Mouse (Mus musculus): ENCODE data around the gene Cacna2d2. TPM values are rescaled to one million over a fixed set of nuclear protein-coding genes. Genes with fewer than 3 reads are reported as not detected.

Gene Cacna2d2
- polyA plus RNA-seq (2021; fragmentation: Nextera tagmentation): 3.9 and 5.6 TPM in 2 replicates
- long read RNA-seq, experiment 1, partial matches to known transcripts: 3 of 6 reads
- long read RNA-seq, experiment 1, other reads (novel, unspliced or antisense): 3 of 6 reads
- long read RNA-seq, experiment 2, partial matches to known transcripts: 0 of 6 reads
- long read RNA-seq, experiment 2, other reads (novel, unspliced or antisense): 6 of 6 reads

GRCm38 (mm10) chr9:107399491-107399971 lies at the start of gene Cacna2d2:
Cacna2d2 (plus strand) TSS chr9:107399612.

DNA sequence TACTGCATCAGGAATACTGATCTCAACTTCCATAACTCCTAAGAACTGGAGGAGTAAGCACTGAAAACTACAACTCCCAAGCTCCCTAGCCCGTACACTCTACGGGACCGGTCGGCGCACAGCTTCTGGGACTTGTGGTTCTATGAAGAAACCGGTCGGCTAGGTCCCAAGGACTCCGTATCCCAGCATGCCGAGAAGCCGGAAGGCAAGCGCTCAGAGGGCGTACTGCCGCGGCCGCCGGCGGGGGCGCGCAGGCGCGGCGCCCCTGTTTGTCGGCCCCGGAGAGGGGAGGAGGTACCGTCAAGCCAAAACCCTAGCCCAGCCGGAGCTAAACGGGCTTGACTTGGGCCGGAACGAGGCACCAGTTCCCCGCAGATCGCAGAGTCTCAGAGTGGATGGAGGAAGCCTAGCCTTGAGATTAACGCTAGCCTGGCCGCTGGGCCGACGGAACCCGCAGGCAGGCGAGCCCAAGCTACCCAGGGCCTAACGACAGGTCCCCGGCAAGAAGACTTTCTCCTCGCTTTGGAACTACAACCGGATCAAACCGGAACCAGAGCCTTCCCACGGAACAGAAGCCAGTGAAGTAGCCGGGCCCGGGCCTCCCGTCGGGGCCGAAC lies 134.5 kb downstream of the Cacna2d2 start, which contains the start of gene Tmem115:
Gene Tmem115, plus strand, starts transcription at position 155 of the 617 bp plus-strand sequence.

DNA sequence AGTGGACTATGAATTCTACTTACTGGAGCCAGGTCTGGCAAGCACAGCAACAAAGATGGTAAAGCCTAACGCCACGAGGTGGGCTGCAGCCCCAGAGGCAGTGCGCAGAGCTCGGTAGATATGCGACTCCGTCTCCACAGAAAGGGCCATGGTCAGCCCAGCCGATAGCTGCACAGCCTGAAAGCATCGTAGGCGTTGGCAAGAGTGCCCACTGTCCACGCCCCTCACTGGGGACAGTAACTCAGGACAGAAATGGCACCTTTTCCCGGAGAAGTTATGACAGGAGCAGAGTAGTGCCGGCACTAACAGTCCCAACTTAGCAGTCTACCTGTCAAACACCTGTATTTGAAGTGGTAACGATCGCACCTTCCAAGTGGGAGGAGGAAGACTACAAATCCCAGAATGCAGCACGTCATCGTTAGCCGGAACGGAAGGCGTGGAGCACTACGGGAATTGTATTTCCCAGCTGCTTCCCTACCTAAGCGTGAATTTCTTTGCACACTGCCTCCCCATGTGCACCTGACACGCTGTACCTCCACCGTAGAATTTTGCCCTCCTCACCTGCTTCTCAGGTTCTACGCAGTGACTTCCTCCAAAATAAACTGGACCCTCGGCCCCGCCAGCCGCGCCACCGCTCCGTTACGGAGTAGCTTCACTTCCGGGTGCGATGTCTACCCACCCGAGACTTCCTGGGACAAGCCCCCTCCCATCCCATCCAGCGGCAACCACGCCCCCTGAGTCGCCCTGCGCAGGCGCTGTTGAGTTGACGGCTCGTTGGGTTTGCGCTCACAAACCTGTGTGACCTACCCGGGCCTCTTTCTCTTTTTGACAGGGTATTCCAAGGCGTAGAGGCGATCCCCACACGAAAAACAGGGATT lies 142.3 kb downstream of the Cacna2d2 start, which contains the start of the genes Cyb561d2 and Nprl2:
Gene Cyb561d2, minus strand, starts transcription at position 720 of the 878 bp plus-strand sequence.
Gene Nprl2, plus strand, starts transcription at position 753 of the 878 bp plus-strand sequence.

DNA sequence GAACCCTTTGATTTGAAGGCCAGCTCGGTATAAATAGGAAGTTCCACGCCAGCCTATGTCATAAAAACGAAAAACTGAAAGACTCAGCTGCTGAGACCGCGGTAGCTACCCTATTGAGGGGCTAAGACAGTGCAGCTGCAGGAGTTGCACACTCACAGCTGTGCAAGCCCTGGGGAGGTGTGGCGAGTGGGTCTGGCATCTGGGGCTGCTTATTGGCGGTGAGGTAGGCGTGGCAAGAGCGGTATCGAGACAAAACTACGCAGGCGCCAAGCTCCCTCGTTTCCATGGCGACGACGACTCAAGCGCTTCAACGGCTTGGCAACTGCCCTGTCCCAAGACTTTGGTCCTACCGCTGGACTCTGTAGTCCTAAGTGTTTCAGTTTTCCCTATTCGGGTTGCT lies 147.6 kb downstream of the Cacna2d2 start, which contains the start of gene Zmynd10:
Gene Zmynd10, plus strand, starts transcription at position 273 of the 400 bp plus-strand sequence.

DNA sequence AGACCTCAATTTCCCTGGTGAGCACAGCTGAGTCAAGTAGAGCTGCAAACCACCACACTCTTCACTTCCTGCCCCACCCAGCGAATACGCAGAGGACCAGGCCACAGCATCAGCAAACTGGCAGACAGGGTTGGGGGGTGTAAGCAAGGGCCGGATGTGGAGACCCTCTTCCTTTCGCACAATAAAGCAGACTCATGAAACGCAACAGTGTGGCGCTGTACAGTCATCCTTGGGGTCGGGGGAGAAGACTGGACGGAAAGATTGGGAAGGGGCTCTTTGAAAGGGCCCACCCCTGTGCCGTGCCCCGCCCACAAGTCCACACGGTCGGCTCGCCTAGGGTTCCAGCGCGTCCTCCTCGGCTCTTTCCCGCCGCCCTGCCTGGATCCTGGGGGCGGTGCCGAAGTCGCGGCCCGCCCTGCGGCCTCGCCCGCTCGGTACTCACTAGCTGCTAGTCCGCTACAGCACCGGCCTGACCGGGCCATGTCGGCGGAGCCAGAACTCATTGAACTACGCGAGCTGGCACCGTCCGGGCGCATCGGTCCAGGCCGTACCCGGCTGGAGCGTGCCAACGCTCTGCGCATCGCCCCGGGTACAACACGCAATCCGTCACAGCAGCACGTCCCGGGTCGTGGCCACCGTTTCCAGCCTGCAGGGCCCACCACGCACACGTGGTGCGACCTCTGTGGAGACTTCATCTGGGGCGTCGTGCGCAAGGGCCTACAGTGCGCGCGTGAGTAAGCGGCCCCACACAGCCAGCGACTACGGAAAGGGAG lies 151.9 kb downstream of the Cacna2d2 start, which contains the start of gene Rassf1:
Gene Rassf1, plus strand, starts transcription at position 439 of the 773 bp plus-strand sequence.

DNA sequence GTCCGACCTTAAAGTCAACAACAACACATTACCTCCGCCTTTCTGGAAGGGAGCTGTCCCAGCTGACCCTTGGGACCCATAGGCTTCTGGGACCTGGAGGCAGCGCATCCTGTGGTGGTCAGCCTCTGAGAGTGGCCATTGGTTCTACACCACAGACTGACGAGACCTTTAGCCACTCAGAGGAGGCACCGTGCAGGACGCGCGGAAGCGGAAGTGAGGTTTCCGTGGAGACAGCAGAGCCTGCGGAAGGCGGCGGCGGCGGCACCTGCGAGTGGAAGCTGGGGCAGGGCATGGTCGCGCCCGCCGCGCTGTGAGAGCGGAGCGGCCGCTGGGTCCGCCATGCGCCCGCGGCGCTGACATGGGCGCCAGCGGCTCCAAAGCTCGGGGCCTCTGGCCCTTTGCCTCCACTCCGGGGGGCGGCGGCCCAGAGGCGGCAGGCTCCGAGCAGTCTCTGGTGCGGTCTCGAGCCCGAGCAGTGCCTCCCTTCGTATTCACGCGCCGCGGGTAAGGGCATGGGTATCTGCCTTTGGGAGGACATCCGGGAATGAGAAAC lies 163.7 kb downstream of the Cacna2d2 start, which contains the start of gene Tusc2:
Gene Tusc2, plus strand, starts transcription at position 227 of the 553 bp plus-strand sequence.

GRCm38 (mm10) chr9:107567702-107568319 lies 168.4 kb downstream of the Cacna2d2 start, which contains the start of gene Hyal2:
Hyal2 (plus strand) TSS chr9:107567945.

GRCm38 (mm10) chr9:107576357-107577107 lies 177.1 kb downstream of the Cacna2d2 start, which contains the start of gene Hyal1:
Hyal1 (plus strand) TSS chr9:107576927.

DNA sequence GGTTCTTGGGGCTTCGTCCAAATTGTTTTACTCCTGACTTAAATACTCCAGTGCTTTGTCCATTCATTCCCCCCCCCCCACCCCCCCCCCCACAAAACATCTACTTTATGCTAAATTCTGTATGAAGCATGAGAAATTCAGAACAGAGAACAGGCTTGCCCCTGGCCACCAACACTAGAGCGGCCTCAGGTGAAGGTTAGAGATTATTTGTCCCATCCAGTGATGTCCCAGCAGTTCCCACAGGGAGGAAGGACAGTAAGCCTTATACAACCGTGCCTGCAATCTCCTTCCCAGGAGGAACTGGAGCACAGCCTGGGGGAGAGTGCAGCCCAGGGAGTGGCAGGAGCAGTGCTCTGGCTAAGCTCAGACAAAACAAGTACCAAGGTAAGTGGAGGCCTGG lies 179.2 kb downstream of the Cacna2d2 start, which contains the start of gene Naa80:
Gene Naa80, plus strand, starts transcription at position 301 of the 400 bp plus-strand sequence.

Other genes with a start within 250 kb of the Cacna2d2 start
- gene Dock3, start 167.7 kb upstream of the Cacna2d2 start, polyA plus RNA-seq (2021; fragmentation: Nextera tagmentation): 18.3 and 129 TPM in 2 replicates
- gene Mapkapk3, start 109.7 kb upstream of the Cacna2d2 start, polyA plus RNA-seq (2021; fragmentation: Nextera tagmentation): 1.8 and 2.3 TPM in 2 replicates
- 5.4 and 7.4 TPM in 2 replicates for gene Cish, start 103.6 kb upstream of the Cacna2d2 start, polyA plus RNA-seq (2021; fragmentation: Nextera tagmentation)
- 10.7 and 14.4 TPM in 2 replicates for gene Hemk1, start 61.3 kb upstream of the Cacna2d2 start, polyA plus RNA-seq (2021; fragmentation: Nextera tagmentation)
- 1.4 and 1.5 TPM in 2 replicates for gene 6430571L13Rik, start 59.0 kb upstream of the Cacna2d2 start, polyA plus RNA-seq (2021; fragmentation: Nextera tagmentation)
- gene Tmem115, start 134.3 kb downstream of the Cacna2d2 start, polyA plus RNA-seq (2021; fragmentation: Nextera tagmentation): 38.4 and 40.4 TPM in 2 replicates
- gene Cyb561d2, start 142.6 kb downstream of the Cacna2d2 start, polyA plus RNA-seq (2021; fragmentation: Nextera tagmentation): 34.9 and 46.6 TPM in 2 replicates
- 62.2 and 70.1 TPM in 2 replicates for gene Nprl2, start 142.6 kb downstream of the Cacna2d2 start, polyA plus RNA-seq (2021; fragmentation: Nextera tagmentation)
- gene Zmynd10, start 147.7 kb downstream of the Cacna2d2 start, polyA plus RNA-seq (2021; fragmentation: Nextera tagmentation): 3.4 and 5.1 TPM in 2 replicates
- 11.1 and 12.9 TPM in 2 replicates for gene Rassf1, start 151.9 kb downstream of the Cacna2d2 start, polyA plus RNA-seq (2021; fragmentation: Nextera tagmentation)
- gene Tusc2, start 163.6 kb downstream of the Cacna2d2 start, polyA plus RNA-seq (2021; fragmentation: Nextera tagmentation): 109 and 120 TPM in 2 replicates
- gene Hyal2, start 168.3 kb downstream of the Cacna2d2 start, polyA plus RNA-seq (2021; fragmentation: Nextera tagmentation): 11.2 and 13.4 TPM in 2 replicates
- gene Hyal1, start 177.3 kb downstream of the Cacna2d2 start, polyA plus RNA-seq (2021; fragmentation: Nextera tagmentation): 2.2 and 2.6 TPM in 2 replicates
- gene Naa80, start 179.3 kb downstream of the Cacna2d2 start, polyA plus RNA-seq (2021; fragmentation: Nextera tagmentation): 6.1 and 9.8 TPM in 2 replicates
- gene Hyal3, start 181.2 kb downstream of the Cacna2d2 start, polyA plus RNA-seq (2021; fragmentation: Nextera tagmentation): 0.40 and 0.54 TPM in 2 replicates
- 3.6 and 4.9 TPM in 2 replicates for gene Ifrd2, start 188.0 kb downstream of the Cacna2d2 start, polyA plus RNA-seq (2021; fragmentation: Nextera tagmentation)
- 1.7 and 2.5 TPM in 2 replicates for gene Sema3b, start 209.6 kb downstream of the Cacna2d2 start, polyA plus RNA-seq (2021; fragmentation: Nextera tagmentation)
- gene Gnai2, start 235.8 kb downstream of the Cacna2d2 start, polyA plus RNA-seq (2021; fragmentation: Nextera tagmentation): 38.9 and 84.2 TPM in 2 replicates

All from left cerebral cortex, adult 6 months (tissue).